ENCODE assay signal across 23 mouse cellular contexts in the genomic region with DNA sequence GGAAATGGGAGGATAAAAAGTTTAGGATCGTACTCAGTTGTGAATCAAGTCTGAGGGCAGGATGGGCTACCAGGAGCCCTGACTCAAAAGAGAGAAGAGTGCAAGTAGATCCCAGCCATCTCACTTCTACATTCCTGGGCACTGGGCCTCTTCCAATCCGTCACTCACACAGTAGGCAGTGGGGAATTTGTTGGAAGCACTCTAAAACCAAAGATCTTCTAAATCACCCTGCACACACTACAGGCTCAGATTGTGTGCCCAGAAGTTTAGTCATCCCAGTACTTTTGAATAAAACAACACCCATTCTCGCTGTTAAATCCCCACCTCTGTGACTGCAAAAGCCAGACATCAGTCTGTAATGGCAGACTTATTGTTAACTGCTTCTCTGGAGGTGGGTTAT.
DNase-seq lines count a peak whose midpoint lies in the region.
"Had no signal": no experiment of that assay in that cellular context is flagged by ENCODE, and none has a peak within 500 bp of the region (broad histone marks: within the 10 kb centered on the region; RNA-seq: fewer than 3 reads in every experiment).

No protein-coding gene starts in this region.

- 73% methylated on average over 3 of the region's 3 CpGs for WGBS in limb, embryonic 10.5 days

- DNase-seq in 3T3-L1 (ENCODE audit: low read depth, low spot score) (peak; percentile 84), adipocyte (ENCODE audit: low spot score) (peak; percentile 2)
- DNase-seq in Muller cell, postnatal 12 days (ENCODE audit: inconsistent ontology term): peak; percentile 77
- peak; percentile 65 for DNase-seq in fibroblast of lung, adult 2 months (ENCODE audit: low read depth)
- no peak for DNase-seq in embryo, embryonic 10.5 days (ENCODE audit: low spot score)
- no peak for DNase-seq in limb, embryonic 10.5 days (ENCODE audit: low spot score)
- no peak for DNase-seq in adrenal gland, adult 2 months
- DNase-seq: adrenal gland, adult 8-10 months; adrenal gland, postnatal 14 days; adrenal gland, postnatal 36 days; cerebellum, adult 11-12 months; cerebellum, adult 2 months; cerebellum, adult 9-11 months; cerebellum, postnatal 14 days; cerebellum, postnatal 36 days; forebrain, postnatal 0 days had no signal

- H3K9me3 ChIP-seq in limb, embryonic 10.5 days (replicated peaks): no peaks in the 10 kb centered on the region
- H3K9me3 ChIP-seq: embryonic facial prominence, embryonic 10.5 days; embryonic facial prominence, embryonic 12.5 days; forebrain, embryonic 13.5 days; forebrain, embryonic 15.5 days; G1E had no signal

- H3K4me1 ChIP-seq in limb, embryonic 10.5 days: no peaks in the 10 kb centered on the region
- H3K4me1 ChIP-seq: embryonic facial prominence, embryonic 10.5 days; embryonic facial prominence, embryonic 12.5 days; forebrain, embryonic 13.5 days; forebrain, embryonic 15.5 days had no signal

- peaks cover 27% of the 10 kb centered on the region for H3K27me3 ChIP-seq in limb, embryonic 10.5 days (ENCODE audit: low read depth, poor library complexity, severe bottlenecking)
- H3K27me3 ChIP-seq: embryonic facial prominence, embryonic 12.5 days; forebrain, embryonic 13.5 days; forebrain, embryonic 15.5 days; Patski had no signal

- H3K36me3 ChIP-seq in limb, embryonic 10.5 days: no peaks in the 10 kb centered on the region
- H3K36me3 ChIP-seq: embryonic facial prominence, embryonic 10.5 days; embryonic facial prominence, embryonic 12.5 days; forebrain, embryonic 15.5 days; G1E had no signal

- H3K27ac ChIP-seq in limb, embryonic 10.5 days: no peak overlapping the region
- H3K27ac ChIP-seq: embryonic facial prominence, embryonic 10.5 days; embryonic facial prominence, embryonic 12.5 days; forebrain, embryonic 13.5 days; forebrain, embryonic 15.5 days had no signal

- no peak overlapping the region for H3K4me3 ChIP-seq in limb, embryonic 10.5 days
- H3K4me3 ChIP-seq: embryonic facial prominence, embryonic 10.5 days; embryonic facial prominence, embryonic 12.5 days; erythroblast, embryonic 14.5 days; forebrain, embryonic 13.5 days; forebrain, embryonic 15.5 days had no signal

Comparison
In these comparisons a context has a peak if more than half of its experiments do, and no peak if none do; other contexts are left out.
1. DNase-seq: peak in 3T3-L1 (single experiment), Muller cell, postnatal 12 days (single experiment), adipocyte (single experiment) and fibroblast of lung, adult 2 months (single experiment); none in embryo, embryonic 10.5 days (single experiment), limb, embryonic 10.5 days (single experiment) and adrenal gland, adult 2 months (single experiment).